Mouse (Mus musculus): Measurements from ENCODE around the gene Casp9.

DNA sequence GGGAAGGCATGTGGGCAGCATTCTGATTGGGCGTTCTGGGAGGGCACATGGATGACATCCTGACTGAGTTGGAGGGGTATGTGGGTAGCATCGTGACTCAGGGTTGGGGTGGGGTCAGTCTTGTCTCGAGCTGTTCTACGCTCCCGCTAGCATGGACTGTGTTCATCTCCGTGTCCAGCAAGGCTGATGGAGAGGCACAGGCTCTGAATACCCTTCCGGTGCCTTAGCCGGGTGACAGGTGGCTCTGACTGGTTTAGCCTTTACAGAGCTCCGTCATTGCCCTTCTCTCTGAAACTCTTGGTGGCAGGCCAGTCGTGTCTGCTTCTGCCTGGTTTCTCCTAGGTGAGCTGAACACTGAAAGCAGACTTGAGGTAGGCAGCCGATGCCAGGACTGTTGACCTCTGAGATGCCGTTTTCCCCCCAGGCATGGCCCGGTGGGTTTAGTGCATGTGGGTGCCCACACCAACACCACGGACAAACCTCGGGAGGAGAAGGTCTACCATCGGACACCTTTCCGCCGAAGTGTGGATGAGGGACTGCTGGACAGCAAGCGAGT lies 38.0 kb upstream of the Casp9 start:
- TF ChIP-seq MAFK (IDR thresholded peaks at IDR 0.05; ENCODE audit: insufficient read depth, low read depth, low read length), result no peak
- no peak for TF ChIP-seq ZC3H11A (IDR thresholded peaks at IDR 0.05; ENCODE audit: borderline replicate concordance, low read depth, low read length)
- no peak for TF ChIP-seq CHD2 (IDR thresholded peaks at IDR 0.05; ENCODE audit: low read depth, low read length)
- no peak for TF ChIP-seq HCFC1 (IDR thresholded peaks at IDR 0.05; ENCODE audit: borderline replicate concordance, insufficient read depth, low read length)
- no peak for TF ChIP-seq ZNF384 (IDR thresholded peaks at IDR 0.05; ENCODE audit: low read depth, low read length)
